Mouse (Mus musculus) urinary bladder, adult 18-20 months (tissue): ENCODE measurements around the gene Adprhl2.

Experiments used
- DNase-seq, 2 experiments: peaks; one replicate each; pipeline ENCODE4 v3.0.0; 2022; ENCODE audit warnings: low spot score in 2 of 2, mixed read lengths in 2 of 2

Gene Adprhl2

DNA sequence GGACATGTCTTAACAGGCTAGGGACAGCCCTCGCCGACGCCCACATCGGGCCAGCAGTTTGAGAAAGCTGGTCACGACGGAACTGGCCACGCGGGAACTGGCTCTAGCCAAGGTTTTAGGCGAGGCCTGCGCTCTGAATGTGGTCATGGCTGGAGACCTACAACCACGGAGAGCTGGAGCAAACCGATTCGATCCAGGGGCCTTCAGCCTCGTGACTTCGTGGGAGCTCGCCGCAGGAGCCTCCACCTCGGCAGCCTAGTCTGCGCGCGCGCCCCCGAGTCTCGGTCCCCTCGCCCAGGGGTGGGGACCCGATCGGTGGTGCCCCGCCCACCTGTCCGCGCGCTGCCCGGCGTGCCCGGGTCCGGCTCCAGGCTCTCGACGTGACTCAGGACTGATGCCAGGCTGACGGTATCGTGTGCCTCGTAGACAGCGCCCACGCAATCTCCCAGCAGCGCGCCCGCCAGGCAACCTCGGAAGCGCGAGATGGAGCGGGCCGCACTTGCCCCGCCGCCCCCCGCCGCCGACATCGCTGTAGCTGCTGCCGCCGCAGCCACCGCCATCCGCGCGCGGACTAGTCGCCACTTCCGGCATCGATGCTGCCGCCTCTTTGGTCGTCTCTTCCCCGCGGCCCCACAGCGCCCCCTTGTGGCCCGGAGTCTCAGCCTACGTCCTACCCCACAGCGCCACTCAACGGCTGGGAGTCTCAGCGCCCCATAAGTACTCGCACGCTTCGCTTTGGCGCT is at the start of gene Adprhl2:
TSS of gene Adprhl2 (minus strand) at position 593 of the 743 bp plus-strand sequence.
- peak; percentile 95 to 99 for DNase-seq

DNA sequence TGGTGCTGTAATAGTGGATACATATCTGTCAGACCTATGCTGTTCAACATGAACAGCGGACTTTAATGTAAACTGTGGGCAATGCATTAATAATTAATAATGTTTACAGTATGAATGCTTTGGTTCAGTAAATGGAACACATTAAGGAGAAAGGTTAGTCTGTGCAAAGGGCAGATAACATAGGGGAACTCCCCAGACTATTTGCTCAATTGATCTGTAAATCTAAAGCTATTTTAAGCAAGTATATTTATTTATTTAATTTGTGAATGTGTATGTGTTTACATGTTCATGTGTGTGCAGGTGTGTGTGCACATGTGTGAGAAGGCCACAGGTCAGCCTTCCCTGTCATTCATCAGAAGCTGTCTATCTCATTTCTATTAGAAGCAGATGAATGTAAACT is 38.6 kb upstream of the Adprhl2 start:
- no peak for DNase-seq

GRCm38 (mm10) chr4:126343451-126343850 is 21.9 kb upstream of the Adprhl2 start:
- no peak for DNase-seq

GRCm38 (mm10) chr4:126339461-126339860 is 18.0 kb upstream of the Adprhl2 start:
- no peak for DNase-seq

DNA sequence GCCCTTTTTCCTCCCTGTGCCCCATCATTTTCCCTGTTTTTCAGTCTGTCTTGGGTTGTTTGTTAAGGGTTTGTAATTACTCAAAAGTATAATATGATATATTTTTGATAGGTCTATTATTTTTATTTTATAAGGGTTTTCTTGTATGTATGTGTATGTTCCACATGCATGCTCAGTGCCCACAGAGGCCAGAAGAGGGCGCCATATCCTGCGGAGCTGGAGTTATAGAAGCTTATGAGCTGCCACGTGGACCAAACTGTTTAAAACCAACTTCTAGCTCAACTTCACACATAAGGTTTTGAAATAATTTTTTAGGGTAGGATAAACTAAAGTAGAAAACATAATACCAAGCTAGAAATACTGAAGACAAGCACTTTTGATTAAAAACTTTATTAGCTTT is 10.9 kb upstream of the Adprhl2 start:
- no peak for DNase-seq

- DNase-seq: no peak
These were observed 10.2 kb upstream of the Adprhl2 start for GRCm38 (mm10) chr4:126331751-126332150.

DNA sequence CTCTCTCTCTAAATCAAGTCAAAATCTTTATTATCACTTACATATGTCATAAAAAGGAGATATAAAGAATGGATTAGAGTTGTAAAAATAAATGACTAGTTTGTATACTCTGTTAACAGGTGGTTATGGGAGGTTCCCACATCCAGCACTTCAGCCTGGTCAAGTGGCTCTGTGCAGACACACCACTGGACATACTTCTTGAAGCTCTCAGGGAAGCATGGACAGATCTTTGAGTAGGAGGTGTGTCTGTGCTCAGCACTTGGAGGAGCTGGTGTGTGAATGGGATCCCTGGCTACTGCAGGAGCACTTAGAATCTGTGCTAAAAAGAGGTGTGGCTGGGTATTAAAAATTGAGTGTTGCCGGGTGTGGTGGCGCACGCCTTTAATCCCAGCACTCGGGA is 8.8 kb upstream of the Adprhl2 start:
- no peak for DNase-seq

DNA sequence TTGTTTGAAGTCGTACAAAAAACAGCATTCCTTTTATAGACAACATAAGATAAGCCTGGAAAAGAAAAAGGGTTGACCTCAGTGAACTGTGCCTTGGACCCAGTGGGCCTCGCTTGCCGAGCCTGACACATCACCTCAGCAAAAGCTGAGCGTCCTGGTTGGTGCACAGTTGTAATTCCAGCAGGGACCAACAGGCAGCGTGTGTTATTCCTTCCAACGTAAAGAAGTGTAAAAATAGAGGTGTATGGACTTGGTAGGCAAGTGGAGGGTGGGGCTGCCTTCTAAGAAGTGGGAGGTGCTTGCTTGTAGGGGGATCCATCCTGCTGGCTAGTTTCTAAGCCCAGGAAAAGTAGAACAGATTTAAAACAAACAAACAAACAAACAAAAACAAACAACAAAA is 4.5 kb upstream of the Adprhl2 start:
- DNase-seq: no peak

GRCm38 (mm10) chr4:126325281-126325861 is 3.9 kb upstream of the Adprhl2 start, which contains the start of gene Tekt2:
TSS of gene Tekt2 (minus strand) at chr4:126325688.
- DNase-seq: peak; percentile 43 to 53

DNA sequence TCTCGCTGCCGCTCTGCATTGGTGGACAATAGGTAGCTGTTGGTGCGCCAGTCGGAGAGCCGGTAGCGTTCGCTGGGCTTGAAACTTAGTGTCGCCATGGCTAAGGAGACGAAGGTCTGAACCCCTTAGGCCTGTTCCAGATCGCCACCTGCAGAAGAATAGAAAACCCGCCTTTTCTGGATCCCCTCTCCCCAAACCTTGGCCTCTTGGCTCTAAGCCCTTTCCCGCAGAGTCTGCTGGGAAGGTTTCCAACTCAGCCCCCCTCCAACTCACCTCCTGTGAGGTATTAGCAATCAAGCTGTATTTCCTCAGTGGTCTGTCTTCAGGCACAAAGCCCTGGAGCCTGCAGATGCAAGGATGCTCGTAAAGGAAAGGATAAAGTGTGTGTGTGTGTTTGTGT is 3.4 kb upstream of the Adprhl2 start:
- DNase-seq: no peak

DNA sequence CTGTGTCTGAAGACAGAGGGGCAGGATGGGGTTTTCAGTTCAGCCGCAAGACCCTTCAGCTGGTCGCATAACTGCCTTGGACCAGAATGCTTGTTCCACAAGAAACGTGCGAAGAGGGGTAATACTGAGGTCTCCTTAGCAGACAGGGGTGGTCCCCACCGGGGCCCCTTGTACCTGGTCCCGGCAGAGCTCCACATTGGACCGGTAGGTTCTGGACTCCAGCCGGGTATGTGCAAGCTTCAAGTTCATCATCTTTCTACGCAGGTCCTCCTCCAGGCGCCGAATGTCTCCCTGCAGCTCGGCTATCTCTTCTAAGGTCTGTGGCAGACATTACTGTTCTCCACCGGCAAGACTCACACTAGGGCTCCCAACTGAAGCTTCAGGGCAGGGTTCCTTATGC is 1.1 kb upstream of the Adprhl2 start:
- DNase-seq: no peak

GRCm38 (mm10) chr4:126321854-126322511 is 480 bp upstream of the Adprhl2 start:
- no peak for DNase-seq

DNA sequence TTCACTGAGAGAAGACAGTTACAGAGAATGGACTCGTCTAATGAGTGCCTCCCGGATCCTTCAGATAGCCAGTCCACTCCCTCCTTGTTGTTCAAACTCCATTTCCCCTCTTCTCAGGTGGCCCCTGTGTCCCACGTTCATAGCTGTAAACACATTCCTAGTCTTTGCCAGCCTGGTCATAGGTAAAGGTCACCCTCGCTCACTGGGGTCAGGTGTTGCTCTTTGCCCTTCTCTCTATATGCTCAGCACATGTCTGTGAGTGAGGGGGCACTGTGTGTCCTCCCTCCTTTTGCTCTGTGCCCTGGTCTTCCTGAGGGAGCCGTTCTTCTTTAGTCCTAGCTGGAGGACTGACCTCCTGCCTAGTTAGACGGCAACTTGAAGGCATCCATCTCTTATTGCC is 1.7 kb downstream of the Adprhl2 start:
- no peak for DNase-seq

- DNase-seq: no peak
These were observed 5.0 kb downstream of the Adprhl2 start for GRCm38 (mm10) chr4:126316443-126317040.

- DNase-seq: no peak
These were observed 5.6 kb downstream of the Adprhl2 start for GRCm38 (mm10) chr4:126315931-126316330.

- no peak for DNase-seq
These were observed 7.1 kb downstream of the Adprhl2 start for GRCm38 (mm10) chr4:126314393-126314792.

- no peak for DNase-seq
These were observed 8.3 kb downstream of the Adprhl2 start for GRCm38 (mm10) chr4:126313202-126313601.

DNA sequence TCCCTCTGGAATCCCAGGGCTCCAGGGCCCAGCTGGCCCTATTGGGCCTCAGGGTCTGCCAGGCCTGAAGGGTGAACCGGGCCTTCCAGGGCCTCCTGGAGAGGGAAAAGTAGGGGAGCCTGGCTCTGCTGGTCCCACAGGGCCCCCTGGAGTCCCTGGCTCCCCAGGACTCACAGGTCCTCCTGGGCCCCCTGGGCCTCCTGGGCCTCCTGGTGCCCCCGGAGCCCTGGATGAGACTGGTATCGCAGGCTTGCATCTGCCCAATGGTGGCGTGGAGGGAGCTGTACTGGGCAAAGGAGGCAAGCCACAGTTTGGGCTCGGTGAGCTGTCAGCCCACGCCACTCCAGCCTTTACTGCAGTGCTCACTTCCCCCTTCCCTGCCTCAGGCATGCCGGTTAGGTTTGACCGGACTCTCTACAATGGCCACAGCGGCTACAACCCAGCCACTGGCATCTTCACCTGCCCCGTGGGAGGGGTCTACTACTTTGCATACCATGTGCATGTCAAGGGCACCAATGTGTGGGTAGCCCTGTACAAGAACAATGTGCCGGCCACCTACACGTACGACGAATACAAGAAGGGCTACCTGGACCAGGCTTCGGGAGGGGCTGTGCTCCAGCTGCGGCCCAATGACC is 9.8 kb downstream of the Adprhl2 start:
- no peak for DNase-seq

- no peak for DNase-seq
These were observed 11.2 kb downstream of the Adprhl2 start for GRCm38 (mm10) chr4:126310344-126310743.

- peak; percentile 71 to 86 for DNase-seq
These were observed 11.6 kb downstream of the Adprhl2 start for GRCm38 (mm10) chr4:126309922-126310309.

GRCm38 (mm10) chr4:126309211-126309921 is 12.1 kb downstream of the Adprhl2 start:
- DNase-seq: no peak
